ENCODE assay signal across 9 mouse cellular contexts in the genomic region with DNA sequence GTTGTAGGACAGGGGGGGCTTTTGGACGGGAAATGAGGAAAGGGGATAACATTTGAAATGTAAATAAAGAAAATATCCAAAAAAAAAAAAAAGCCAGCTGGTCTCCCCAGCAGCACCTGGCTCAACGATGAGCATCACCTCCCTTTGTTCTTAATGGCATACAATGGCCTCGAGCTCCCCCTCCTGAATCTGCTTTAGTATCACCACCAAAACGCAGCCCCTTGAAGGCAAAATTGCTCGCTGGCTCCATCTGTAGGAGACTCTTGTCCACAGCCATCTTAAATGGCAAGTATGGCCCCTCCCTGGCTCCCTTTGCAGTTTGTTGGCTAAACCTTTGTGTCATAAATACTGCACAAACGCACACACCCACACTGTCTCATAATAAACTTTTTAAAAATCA. TPM values are rescaled to one million over a fixed set of nuclear protein-coding genes. Genes with fewer than 3 reads are reported as not detected.
DNase-seq lines count a peak whose midpoint lies in the region; ATAC-seq and TF ChIP-seq lines count a peak whose summit lies in the region.
"Had no signal": no experiment of that assay in that cellular context is flagged by ENCODE, and none has a peak within 500 bp of the region (broad histone marks: within the 10 kb centered on the region; RNA-seq: fewer than 3 reads in every experiment).

No protein-coding gene starts in this region.

- H3K4me2 ChIP-seq in kidney, postnatal 0 days (ENCODE audit: low read length), result no peak overlapping the region
- H3K4me2 ChIP-seq in liver, embryonic 13.5 days, result no peak overlapping the region
- no peak overlapping the region for H3K4me2 ChIP-seq in kidney, embryonic 15.5 days
- H3K4me2 ChIP-seq: liver, embryonic 15.5 days had no signal

- no peak overlapping the region for H3K27ac ChIP-seq in kidney, postnatal 0 days
- H3K27ac ChIP-seq in liver, embryonic 13.5 days, result no peak overlapping the region
- H3K27ac ChIP-seq in kidney, embryonic 15.5 days, result no peak overlapping the region
- H3K27ac ChIP-seq: liver, embryonic 15.5 days had no signal

- TF ChIP-seq CTCF in kidney, postnatal 0 days (IDR thresholded peaks at IDR 0.05; ENCODE audit: low read depth), result peak; percentile 62

- no peak overlapping the region for H3K4me3 ChIP-seq in kidney, postnatal 0 days (replicated peaks; ENCODE audit: low read depth, low read length)
- no peak overlapping the region for H3K4me3 ChIP-seq in liver, embryonic 13.5 days (replicated peaks)
- no peak overlapping the region for H3K4me3 ChIP-seq in kidney, embryonic 15.5 days (replicated peaks)
- H3K4me3 ChIP-seq: liver, embryonic 15.5 days had no signal

- no peaks in the 10 kb centered on the region for H3K36me3 ChIP-seq in kidney, postnatal 0 days (ENCODE audit: insufficient read depth, low read length)
- H3K36me3 ChIP-seq in liver, embryonic 13.5 days, result no peaks in the 10 kb centered on the region
- H3K36me3 ChIP-seq in kidney, embryonic 15.5 days, result no peaks in the 10 kb centered on the region
- H3K36me3 ChIP-seq: liver, embryonic 15.5 days had no signal

- H3K9ac ChIP-seq in kidney, postnatal 0 days (ENCODE audit: low read depth, low read length), result no peak overlapping the region
- H3K9ac ChIP-seq in liver, embryonic 13.5 days, result no peak overlapping the region
- H3K9ac ChIP-seq in kidney, embryonic 15.5 days, result no peak overlapping the region
- H3K9ac ChIP-seq: liver, embryonic 15.5 days had no signal

- WGBS in kidney, postnatal 0 days, result 21% methylated on average over 6 of the region's 6 CpGs
- 8% methylated on average over 6 of the region's 6 CpGs for WGBS in liver, embryonic 13.5 days (ENCODE audit: insufficient replicate concordance)
- 17% methylated on average over 6 of the region's 6 CpGs for WGBS in kidney, embryonic 15.5 days

- peak; percentile 69 for DNase-seq in kidney, postnatal 0 days (ENCODE audit: low spot score)
- no peak for DNase-seq in kidney, postnatal 14 days
- DNase-seq in NIH3T3 (ENCODE audit: low read depth), result peak; percentile 14
- DNase-seq in embryo, embryonic 9.5 days (ENCODE audit: extremely low spot score), result peak; percentile 39
- peak; percentile 19 for DNase-seq in liver, embryonic 13.5 days
- DNase-seq in spleen, adult 18-20 months, result peak; percentile 65 to 74
- no peak for DNase-seq in urinary bladder, adult 2 months (ENCODE audit: low spot score)

- no peak for ATAC-seq in kidney, postnatal 0 days (replicated peaks; ENCODE audit: low FRiP score, low read depth)
- no peak for ATAC-seq in liver, embryonic 13.5 days (ENCODE audit: low read depth)
- ATAC-seq in kidney, embryonic 15.5 days (replicated peaks; ENCODE audit: low FRiP score), result no peak

- H3K9me3 ChIP-seq in kidney, postnatal 0 days (replicated peaks; ENCODE audit: low read length), result no peaks in the 10 kb centered on the region
- H3K9me3 ChIP-seq in liver, embryonic 13.5 days (replicated peaks), result no peaks in the 10 kb centered on the region
- no peaks in the 10 kb centered on the region for H3K9me3 ChIP-seq in kidney, embryonic 15.5 days (replicated peaks)
- H3K9me3 ChIP-seq: liver, embryonic 15.5 days had no signal

- H3K4me1 ChIP-seq in kidney, postnatal 0 days (replicated peaks; ENCODE audit: insufficient read depth, low read length), result no peaks in the 10 kb centered on the region
- peaks cover 5% of the 10 kb centered on the region for H3K4me1 ChIP-seq in liver, embryonic 13.5 days (replicated peaks)
- H3K4me1 ChIP-seq in kidney, embryonic 15.5 days, result no peaks in the 10 kb centered on the region
- H3K4me1 ChIP-seq: liver, embryonic 15.5 days had no signal

- no peaks in the 10 kb centered on the region for H3K27me3 ChIP-seq in kidney, postnatal 0 days (ENCODE audit: insufficient read depth, low read length)
- H3K27me3 ChIP-seq in liver, embryonic 13.5 days, result no peaks in the 10 kb centered on the region
- no peaks in the 10 kb centered on the region for H3K27me3 ChIP-seq in kidney, embryonic 15.5 days
- H3K27me3 ChIP-seq: liver, embryonic 15.5 days had no signal

RNA-seq across cellular contexts. Expression of a gene that starts 17.2 kb away (rescaled TPM):
- polyA plus RNA-seq in kidney, postnatal 0 days (2015; fragmentation: Nextera tagmentation; extraction: Ambion mirVana), result 2.8 and 3.8 TPM in 2 replicates
- 10.3 and 11.2 TPM in 2 replicates for polyA plus RNA-seq in liver, embryonic 13.5 days (2015; fragmentation: Nextera tagmentation; extraction: Ambion mirVana)
- polyA plus RNA-seq in urinary bladder, adult 2 months (2012; rRNA removed), result 11.5 and 15.9 TPM in 2 replicates
- 2.3 and 2.9 TPM in 2 replicates for polyA plus RNA-seq in kidney, embryonic 15.5 days (2015; fragmentation: Nextera tagmentation; extraction: Ambion mirVana)

RNA-seq across cellular contexts. Expression of a gene that starts 46.1 kb away (rescaled TPM):
- polyA plus RNA-seq in kidney, postnatal 0 days (2015; fragmentation: Nextera tagmentation; extraction: Ambion mirVana), result not detected in 2 replicates
- polyA plus RNA-seq in liver, embryonic 13.5 days (2015; fragmentation: Nextera tagmentation; extraction: Ambion mirVana), result not detected in 2 replicates
- polyA plus RNA-seq in urinary bladder, adult 2 months (2012; rRNA removed), result 2.7 and 3.8 TPM in 2 replicates
- polyA plus RNA-seq in kidney, embryonic 15.5 days (2015; fragmentation: Nextera tagmentation; extraction: Ambion mirVana), result 0.13 TPM in 1 of 2 replicates, not detected in the other

Comparison
In these comparisons a context has a peak if more than half of its experiments do, and no peak if none do; other contexts are left out.
1. DNase-seq: peak in kidney, postnatal 0 days (single experiment), NIH3T3 (single experiment), embryo, embryonic 9.5 days (single experiment), liver, embryonic 13.5 days (single experiment) and spleen, adult 18-20 months (2 of 2); none in kidney, postnatal 14 days (single experiment) and urinary bladder, adult 2 months (single experiment).